Mouse (Mus musculus): ENCODE data around the gene 2310022A10Rik.

DNA sequence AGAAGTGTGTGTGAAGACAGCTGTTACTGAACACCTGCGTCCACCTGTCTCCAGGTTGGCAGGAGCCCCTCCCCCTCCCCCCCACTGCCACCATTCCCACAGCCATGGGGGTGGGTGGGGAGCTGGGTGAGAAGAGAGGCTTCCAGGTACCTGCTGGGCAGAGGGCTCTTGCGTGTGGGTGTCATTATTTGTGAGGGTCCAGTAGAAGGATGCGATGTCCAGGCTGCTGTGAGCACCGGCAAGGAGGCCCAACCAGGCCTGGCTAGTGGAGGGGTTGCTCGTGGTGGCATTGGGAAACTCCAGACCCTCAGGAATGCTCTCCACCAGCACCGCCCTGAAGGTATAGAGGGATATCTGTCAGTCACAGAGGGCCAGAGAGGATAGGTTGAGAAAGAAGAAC, 12.1 kb upstream of the 2310022A10Rik start:
- TF ChIP-seq MAX (IDR thresholded peaks at IDR 0.05; ENCODE audit: low read length): no peak
- TF ChIP-seq NELFE (IDR thresholded peaks at IDR 0.05; ENCODE audit: low read depth, low read length): no peak
- no peak for TF ChIP-seq KAT2A (IDR thresholded peaks at IDR 0.05; ENCODE audit: insufficient replicate concordance, low read length)
- TF ChIP-seq CTCF (conservative IDR thresholded peaks at IDR 0.05 in 1 of 2, IDR thresholded peaks at IDR 0.05 in 1 of 2; ENCODE audit: low read depth in 2 of 2, low read length in 2 of 2): no peak
- TF ChIP-seq EP300 (IDR thresholded peaks at IDR 0.05; ENCODE audit: low read length): no peak
- TF ChIP-seq ETS1 (conservative IDR thresholded peaks at IDR 0.05; ENCODE audit: low read depth, low read length): no peak
- no peak for TF ChIP-seq POLR2A (IDR thresholded peaks at IDR 0.05; ENCODE audit: low read depth, low read length)
- TF ChIP-seq POLR2AphosphoS2 (IDR thresholded peaks at IDR 0.05; ENCODE audit: low read depth, low read length): no peak
- no peak for TF ChIP-seq GABPA (IDR thresholded peaks at IDR 0.05; ENCODE audit: insufficient replicate concordance, low read depth, low read length)

Data from CH12.LX (cell line).